Mouse (Mus musculus) bone marrow, adult 2 months (tissue): ENCODE results near the gene Snta1.

Source experiments
- CTCF ChIP-seq: fragments of 200-500 bp; IDR thresholded peaks from 2 replicates; pipeline ENCODE4 v1.5.1; 2011; ENCODE audit warnings: low read length, control low read depth; ENCODE audit not compliant: control insufficient read depth, insufficient read depth
- POLR2A ChIP-seq: fragments of 200-500 bp; IDR thresholded peaks from 2 replicates; pipeline ENCODE4 v1.6.1; 2011; ENCODE audit warnings: low read depth, mild to moderate bottlenecking, control low read depth, low read length, borderline replicate concordance; ENCODE audit not compliant: control insufficient read depth

- TF ChIP-seq CTCF (no peak), POLR2A (no peak)
Measured at GRCm38 (mm10) chr2:154426905-154427852, 19.3 kb upstream of the Snta1 start.
